Mouse (Mus musculus) MEL (cell line): Measurements from ENCODE around the gene Osm. TPM values are rescaled to one million over a fixed set of nuclear protein-coding genes. Genes with fewer than 3 reads are reported as not detected.

Experiments
- DNase-seq: peaks from one replicate; pipeline ENCODE4 v3.0.0; 2011; ENCODE audit warnings: low read depth, low spot score
- H3K27ac ChIP-seq: 2 replicates; pipeline ENCODE4 v1.5.1; 2012; ENCODE audit warnings: low read depth, mild to moderate bottlenecking, control low read depth, low read length, moderate library complexity; ENCODE audit not compliant: control insufficient read depth
- H3K27me3 ChIP-seq, 2 experiments: fragments of 150-350 bp in 1 of 2; sonication (generic) in 1 of 2; 2 replicates each; pipeline ENCODE4 v1.6.1; 2012; ENCODE audit warnings: low read length in 2 of 2, mild to moderate bottlenecking in 2 of 2, improper control_type of control experiment in 1 of 2, moderate library complexity in 1 of 2; ENCODE audit not compliant: insufficient read depth in 2 of 2, control insufficient read depth in 1 of 2
- H3K36me3 ChIP-seq, 2 experiments: 2 replicates each; pipeline ENCODE4 v1.6.1; 2012 to 2014; ENCODE audit warnings: low read length in 2 of 2, improper control_type of control experiment in 1 of 2, inconsistent platforms in 1 of 2, mild to moderate bottlenecking in 1 of 2; ENCODE audit not compliant: insufficient read depth in 2 of 2, control insufficient read depth in 1 of 2
- H3K4me1 ChIP-seq, 2 experiments: fragments of 150-350 bp in 1 of 2; sonication (generic) in 1 of 2; 2 replicates each; pipeline ENCODE4 v1.6.1; 2012; ENCODE audit warnings: low read length in 2 of 2, improper control_type of control experiment in 1 of 2, mild to moderate bottlenecking in 1 of 2; ENCODE audit not compliant: insufficient read depth in 2 of 2, control insufficient read depth in 1 of 2
- H3K4me3 ChIP-seq, 2 experiments: fragments of 150-350 bp in 1 of 2; sonication (generic) in 1 of 2; 2 replicates each; pipeline ENCODE4 v1.5.1; 2012; ENCODE audit warnings: low read depth in 2 of 2, low read length in 2 of 2, mild to moderate bottlenecking in 2 of 2, moderate library complexity in 2 of 2, control low read depth in 1 of 2, improper control_type of control experiment in 1 of 2; ENCODE audit not compliant: control insufficient read depth in 1 of 2, insufficient read depth in 1 of 2
- H3K79me2 ChIP-seq: 2 replicates; pipeline ENCODE4 v1.6.1; 2012; ENCODE audit warnings: mild to moderate bottlenecking, low read length, moderate library complexity; ENCODE audit not compliant: control insufficient read depth, poor library complexity, insufficient read depth
- H3K9ac ChIP-seq: 2 replicates; pipeline ENCODE4 v1.6.1; 2012; ENCODE audit warnings: low read depth, mild to moderate bottlenecking, control low read depth, low read length, moderate library complexity; ENCODE audit not compliant: control insufficient read depth, poor library complexity, severe bottlenecking
- H3K9me3 ChIP-seq: fragments of 150-350 bp; sonication (generic); replicated peaks from 2 replicates; pipeline ENCODE4 v1.6.1; 2012; ENCODE audit warnings: mild to moderate bottlenecking, low read length, improper control_type of control experiment, moderate library complexity; ENCODE audit not compliant: insufficient read depth
- CHD1 ChIP-seq: IDR thresholded peaks from 2 replicates; pipeline ENCODE4 v1.6.1; 2012; ENCODE audit warnings: low read depth, mild to moderate bottlenecking, inconsistent platforms, low read length, improper control_type of control experiment
- ELF1 ChIP-seq: IDR thresholded peaks from 2 replicates; pipeline ENCODE4 v1.6.1; 2014; ENCODE audit warnings: low read depth, mild to moderate bottlenecking, inconsistent platforms, low read length, improper control_type of control experiment, moderate library complexity
- EP300 ChIP-seq, 2 experiments: IDR thresholded peaks; 2 replicates each; pipeline ENCODE4 v1.6.1; 2011; ENCODE audit warnings: improper control_type of control experiment in 2 of 2, low read length in 2 of 2, low read depth in 1 of 2, mild to moderate bottlenecking in 1 of 2
- GATA1 ChIP-seq: IDR thresholded peaks from 2 replicates; pipeline ENCODE4 v1.6.1; 2011; ENCODE audit warnings: low read depth, low read length, improper control_type of control experiment
- MYB ChIP-seq: IDR thresholded peaks from 2 replicates; pipeline ENCODE4 v1.6.1; 2011; ENCODE audit warnings: mild to moderate bottlenecking, low read depth, low read length, improper control_type of control experiment
- NRF1 ChIP-seq: IDR thresholded peaks from 2 replicates; pipeline ENCODE4 v1.6.1; 2014; ENCODE audit warnings: low read depth, mild to moderate bottlenecking, inconsistent platforms, low read length, improper control_type of control experiment, moderate library complexity; ENCODE audit not compliant: poor library complexity, insufficient read depth, severe bottlenecking
- POLR2A ChIP-seq, 2 experiments: IDR thresholded peaks; 2 replicates each; pipeline ENCODE4 v1.6.1; 2011 to 2012; ENCODE audit warnings: low read length in 2 of 2, mild to moderate bottlenecking in 2 of 2, control low read depth in 1 of 2, improper control_type of control experiment in 1 of 2, low read depth in 1 of 2, moderate library complexity in 1 of 2; ENCODE audit not compliant: control insufficient read depth in 1 of 2, insufficient read depth in 1 of 2, poor library complexity in 1 of 2
- POLR2AphosphoS5 ChIP-seq: IDR thresholded peaks from 2 replicates; pipeline ENCODE4 v1.6.1; 2012; ENCODE audit warnings: low read depth, borderline replicate concordance, mild to moderate bottlenecking, inconsistent platforms, low read length, moderate library complexity, mixed read lengths
- SIN3A ChIP-seq: IDR thresholded peaks from 2 replicates; pipeline ENCODE4 v1.6.1; 2012; ENCODE audit warnings: low read length, improper control_type of control experiment, inconsistent platforms
- SMC3 ChIP-seq: IDR thresholded peaks from 2 replicates; pipeline ENCODE4 v1.6.1; 2011; ENCODE audit warnings: low read depth, low read length, improper control_type of control experiment
- TAL1 ChIP-seq: IDR thresholded peaks from 2 replicates; pipeline ENCODE4 v1.6.1; 2012; ENCODE audit warnings: mild to moderate bottlenecking, inconsistent platforms, low read length, moderate library complexity, mixed read lengths
- TBP ChIP-seq: IDR thresholded peaks from 2 replicates; pipeline ENCODE4 v1.8.0; 2011; ENCODE audit warnings: low read depth, low read length, improper control_type of control experiment
- UBTF ChIP-seq: IDR thresholded peaks from 2 replicates; pipeline ENCODE4 v1.6.1; 2012; ENCODE audit warnings: low read depth, mild to moderate bottlenecking, inconsistent platforms, low read length, improper control_type of control experiment, moderate library complexity, borderline replicate concordance; ENCODE audit not compliant: insufficient read depth
- ZKSCAN1 ChIP-seq: IDR thresholded peaks from 2 replicates; pipeline ENCODE4 v1.6.1; 2012; ENCODE audit warnings: low read depth, mild to moderate bottlenecking, inconsistent platforms, low read length, improper control_type of control experiment, moderate library complexity
- polyA plus RNA-seq, 2 experiments: library from polyadenylated mRNA; stranded (reverse) in 1 of 2; unstranded in 1 of 2; fragments of >175 nt in 1 of 2; fragments of >200 nt in 1 of 2; gene quantifications; 2 replicates each; pipeline versions ENCODE4 v1.2.1 to v1.2.4; 2012; ENCODE audit warnings: low replicate concordance in 2 of 2, low read depth in 1 of 2; ENCODE audit not compliant: insufficient read length in 2 of 2, insufficient read depth in 1 of 2, missing spikeins in 1 of 2
- total RNA-seq: library from RNA; depleted of rRNA; stranded (reverse); fragments of 300-350 nt; gene quantifications from 2 replicates; pipeline ENCODE4 v1.2.3, GENCODE M21; 2012

Osm gene
- total and polyA plus RNA-seq, 3 experiments: 10.6 to 15.4 TPM; not detected in 1

DNA sequence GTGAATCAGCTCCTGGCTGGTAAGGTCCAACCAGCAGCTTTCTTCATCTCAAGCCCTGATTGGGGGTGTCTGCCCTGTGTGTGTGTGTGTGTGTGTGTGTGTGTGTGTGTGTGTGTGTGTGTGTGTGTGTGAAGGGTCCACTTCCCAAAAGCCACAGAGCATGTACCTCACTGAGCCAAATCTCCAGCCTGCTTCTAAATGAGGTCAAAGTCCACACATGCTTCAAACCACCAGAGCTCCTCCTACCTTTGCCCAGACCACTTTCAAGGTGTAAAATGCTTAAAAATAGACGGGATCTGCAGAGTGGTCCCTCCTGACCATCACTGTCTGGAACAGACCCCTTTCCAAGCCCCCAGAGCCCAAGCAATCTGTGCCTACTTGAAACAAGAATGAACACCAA is 27.1 kb downstream of the Osm start:
- H3K27ac ChIP-seq: no peak overlapping the region
- no peak for TF ChIP-seq POLR2AphosphoS5
- TF ChIP-seq UBTF: no peak
- no peak for TF ChIP-seq CHD1
- TF ChIP-seq EP300 (IDR thresholded peaks at IDR 0.05; ENCODE audit: low read depth in 1 of 2, low read length in 2 of 2): no peak
- no peak for TF ChIP-seq TAL1
- TF ChIP-seq TBP: no peak
- TF ChIP-seq SIN3A: no peak
- no peaks in the 10 kb centered on the region for H3K9me3 ChIP-seq
- DNase-seq: no peak
- H3K4me3 ChIP-seq: no peak overlapping the region
- H3K9ac ChIP-seq: no peak overlapping the region
- H3K36me3 ChIP-seq: peaks cover 0 to 8% of the 10 kb centered on the region in 2 experiments; a peak in 2 of 4 replicates
- peaks cover 2 to 4% of the 10 kb centered on the region in 2 experiments; a peak in 3 of 4 replicates for H3K27me3 ChIP-seq
- H3K4me1 ChIP-seq: peaks cover 6 to 41% of the 10 kb centered on the region in 2 experiments
- no peaks in the 10 kb centered on the region for H3K79me2 ChIP-seq

DNA sequence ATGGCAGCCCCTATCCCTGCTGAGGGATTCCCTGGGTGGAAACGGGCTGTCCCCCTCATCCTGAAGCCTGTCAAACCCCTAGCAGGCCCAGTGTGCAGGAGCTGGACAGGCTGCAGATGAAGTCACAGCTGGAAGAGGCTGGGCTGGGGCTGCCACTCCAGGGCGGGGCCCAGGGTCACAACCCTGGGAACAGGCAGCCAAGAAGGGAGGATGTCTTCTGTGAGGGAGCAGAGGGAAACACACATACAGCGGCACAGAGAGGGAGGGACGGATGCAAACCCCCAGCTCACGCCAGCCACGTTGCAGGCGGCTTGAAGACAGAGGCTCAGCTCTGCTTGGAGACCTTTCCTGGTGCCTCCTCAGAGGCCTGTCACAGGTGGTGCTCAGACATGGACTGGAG is 27.8 kb downstream of the Osm start:
- H3K4me3 ChIP-seq: no peak overlapping the region
- TF ChIP-seq MYB: no peak
- TF ChIP-seq POLR2A (IDR thresholded peaks at IDR 0.05; ENCODE audit: control insufficient read depth in 1 of 2, insufficient read depth in 1 of 2, low read depth in 1 of 2, low read length in 2 of 2, poor library complexity in 1 of 2): no peak
- no peak for TF ChIP-seq GATA1
- TF ChIP-seq ZKSCAN1: no peak
- H3K27ac ChIP-seq: no peak overlapping the region
- H3K9me3 ChIP-seq: no peaks in the 10 kb centered on the region
- H3K27me3 ChIP-seq: peaks cover 2 to 4% of the 10 kb centered on the region in 2 experiments; a peak in 3 of 4 replicates
- peaks cover 6 to 36% of the 10 kb centered on the region in 2 experiments for H3K4me1 ChIP-seq
- no peaks in the 10 kb centered on the region for H3K79me2 ChIP-seq
- peaks cover 0 to 8% of the 10 kb centered on the region in 2 experiments; a peak in 2 of 4 replicates for H3K36me3 ChIP-seq
- H3K9ac ChIP-seq: no peak overlapping the region
- no peak for DNase-seq

DNA sequence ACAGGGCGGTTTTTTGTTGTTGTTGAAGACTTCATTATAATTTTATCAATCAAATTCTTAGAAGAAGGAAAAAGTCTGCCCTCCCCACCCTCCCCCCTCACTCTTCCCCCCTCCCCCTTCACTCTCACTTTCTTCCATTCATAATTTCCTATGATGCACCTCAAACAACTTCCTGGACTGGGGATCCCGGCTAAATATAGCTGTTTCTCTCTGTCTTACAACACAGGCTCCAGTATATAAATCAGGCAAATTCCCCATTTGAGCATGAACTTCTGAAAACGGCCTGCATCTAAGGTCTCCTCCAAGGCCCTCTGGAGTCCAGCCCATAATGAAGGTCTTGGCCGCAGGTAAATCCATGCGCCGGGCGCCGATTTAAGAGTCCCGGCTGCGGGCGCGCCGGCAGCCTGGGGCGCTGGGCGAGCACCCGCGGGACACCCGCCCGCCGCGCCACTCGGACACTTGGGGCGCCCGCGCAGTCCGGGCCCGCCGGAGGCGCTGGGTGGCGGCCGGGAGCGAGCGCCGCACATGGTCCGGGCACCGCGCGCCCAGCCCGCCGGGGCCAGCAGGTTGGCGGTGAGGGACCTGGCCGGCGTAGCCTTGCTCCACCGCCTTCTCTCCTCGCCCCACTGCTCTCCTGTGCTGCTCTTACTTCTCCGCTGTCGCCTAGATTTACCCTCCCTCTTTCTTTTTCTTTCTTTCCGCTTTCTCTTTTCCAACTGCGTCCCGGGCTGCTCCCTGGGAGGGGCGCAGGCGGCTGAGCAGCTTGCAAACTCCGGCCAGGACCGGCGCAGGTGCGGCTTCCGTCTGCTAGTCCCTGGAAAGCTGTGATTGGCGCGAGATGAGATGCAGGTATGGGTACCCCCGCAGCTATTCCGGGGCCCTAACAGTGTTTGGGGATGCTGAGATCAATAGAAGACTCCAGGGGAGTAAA is 30.3 kb downstream of the Osm start:
- peak overlapping the region; percentile 50 to 59 for H3K4me3 ChIP-seq
- H3K79me2 ChIP-seq: no peaks in the 10 kb centered on the region
- no peak overlapping the region for H3K27ac ChIP-seq
- peaks cover 3 to 23% of the 10 kb centered on the region in 2 experiments for H3K4me1 ChIP-seq
- peaks cover 0 to 4% of the 10 kb centered on the region in 2 experiments; a peak in 2 of 4 replicates for H3K36me3 ChIP-seq
- peaks cover 4% of the 10 kb centered on the region in 2 experiments; a peak in 3 of 4 replicates for H3K27me3 ChIP-seq
- peak overlapping the region; percentile 44 for H3K9ac ChIP-seq
- DNase-seq: peak; percentile 34
- no peaks in the 10 kb centered on the region for H3K9me3 ChIP-seq
- TF ChIP-seq CHD1: no peak
- 0 out of 4 replicates have a peak, but pooled peaks of 1 of the 2 experiments have one; percentile 29 for TF ChIP-seq POLR2A (IDR thresholded peaks at IDR 0.05; ENCODE audit: control insufficient read depth in 1 of 2, insufficient read depth in 1 of 2, low read depth in 1 of 2, low read length in 2 of 2, poor library complexity in 1 of 2)
- no peak for TF ChIP-seq ELF1
- TF ChIP-seq NRF1: no peak
- no peak for TF ChIP-seq SMC3
- TF ChIP-seq UBTF: 0 out of 2 replicates have a peak, but pooled peaks have one; percentile 68
